Comparison of ENCODE assay signal across 27 mouse cellular contexts in the genomic region with DNA sequence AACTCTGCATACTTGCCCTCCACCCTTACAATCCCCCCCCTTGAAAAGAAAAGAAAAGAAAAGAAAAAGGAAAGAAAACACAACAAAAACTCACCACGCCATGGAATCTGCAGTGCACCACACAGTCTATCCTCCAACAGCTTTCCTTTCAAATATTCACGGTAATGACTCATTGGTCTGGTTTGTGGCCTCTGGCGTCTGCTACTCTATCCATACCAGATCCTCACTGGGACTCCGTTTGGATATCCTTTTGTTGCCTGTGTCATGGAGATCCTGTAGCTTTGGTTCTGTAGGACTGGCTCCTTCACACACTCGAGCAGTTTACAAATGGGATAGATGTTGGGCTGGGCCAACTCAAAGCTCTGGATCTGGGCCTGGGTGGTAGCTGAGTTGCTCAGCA.
A peak's percentile ranks its signal among the peaks of the same experiment; 100 is the strongest.
DNase-seq lines count a peak whose midpoint lies in the region; ATAC-seq and TF ChIP-seq lines count a peak whose summit lies in the region.
"Had no signal": no experiment of that assay in that cellular context is flagged by ENCODE, and none has a peak within 500 bp of the region (broad histone marks: within the 10 kb centered on the region; RNA-seq: fewer than 3 reads in every experiment).

No protein-coding gene starts in this region.

- no peak overlapping the region for H3K9ac ChIP-seq in embryonic facial prominence, embryonic 15.5 days
- H3K9ac ChIP-seq: embryonic facial prominence, embryonic 13.5 days; forebrain, embryonic 13.5 days; forebrain, embryonic 15.5 days; forebrain, postnatal 0 days had no signal

- H3K79me2 ChIP-seq in myocyte (ENCODE audit: control insufficient read depth, insufficient read depth), result no peaks in the 10 kb centered on the region

- no peak for DNase-seq in embryonic facial prominence, embryonic 10.5 days (ENCODE audit: low spot score)
- DNase-seq in Muller cell, postnatal 12 days (ENCODE audit: inconsistent ontology term), result peak; percentile 69
- no peak for DNase-seq in adrenal gland, adult 18-20 months (ENCODE audit: low spot score in 2 of 2)
- DNase-seq in right cerebral cortex, postnatal 36 days (ENCODE audit: low spot score in 2 of 2), result no peak
- DNase-seq in cerebellum, adult 18-20 months, result no peak
- DNase-seq: adrenal gland, adult 2 months; adrenal gland, postnatal 10 days; adrenal gland, postnatal 25 days; B cell, adult 2 months; cerebellum, adult 11 months; cerebellum, adult 2 months; cerebellum, adult 9-10 months; cerebellum, postnatal 10 days; cerebellum, postnatal 25 days; forebrain, postnatal 0 days had no signal

- TF ChIP-seq POLR2A in embryonic fibroblast, embryonic 13.5 days (IDR thresholded peaks at IDR 0.05; ENCODE audit: low read depth, low read length), result no peak
- no peak for TF ChIP-seq POLR2A in myocyte (IDR thresholded peaks at IDR 0.05; ENCODE audit: insufficient read length, low read depth)

- WGBS in embryonic facial prominence, embryonic 15.5 days, result 77% methylated on average over 5 of the region's 5 CpGs
- 82% methylated on average over 5 of the region's 5 CpGs for WGBS in embryonic facial prominence, embryonic 10.5 days

- H3K4me1 ChIP-seq in embryonic facial prominence, embryonic 15.5 days, result no peaks in the 10 kb centered on the region
- H3K4me1 ChIP-seq in embryonic facial prominence, embryonic 10.5 days, result no peaks in the 10 kb centered on the region
- H3K4me1 ChIP-seq in embryonic fibroblast, embryonic 13.5 days (ENCODE audit: control insufficient read depth, insufficient read depth, low read length), result peaks cover 4% of the 10 kb centered on the region; the same call in 1 of the 2 replicates
- H3K4me1 ChIP-seq: embryonic facial prominence, embryonic 13.5 days; forebrain, embryonic 13.5 days; forebrain, embryonic 15.5 days had no signal

- TF ChIP-seq CTCF in embryonic fibroblast, embryonic 13.5 days (IDR thresholded peaks at IDR 0.05; ENCODE audit: borderline replicate concordance, insufficient read depth, low read length), result no peak

- H3K9me3 ChIP-seq in embryonic facial prominence, embryonic 15.5 days (replicated peaks), result no peaks in the 10 kb centered on the region
- H3K9me3 ChIP-seq in embryonic facial prominence, embryonic 10.5 days, result no peaks in the 10 kb centered on the region
- H3K9me3 ChIP-seq: embryonic facial prominence, embryonic 13.5 days; forebrain, embryonic 13.5 days; forebrain, embryonic 15.5 days had no signal

- no peak overlapping the region for H3K4me3 ChIP-seq in embryonic facial prominence, embryonic 15.5 days (replicated peaks)
- H3K4me3 ChIP-seq in embryonic facial prominence, embryonic 10.5 days, result no peak overlapping the region
- H3K4me3 ChIP-seq in embryonic fibroblast, embryonic 13.5 days (ENCODE audit: insufficient read depth, low read length), result no peak overlapping the region
- no peak overlapping the region for H3K4me3 ChIP-seq in myocyte
- H3K4me3 ChIP-seq: embryonic facial prominence, embryonic 13.5 days; erythroblast, embryonic 14.5 days; forebrain, embryonic 13.5 days; forebrain, embryonic 15.5 days had no signal

- peak; percentile 39; the same call in 1 of the 2 replicates for ATAC-seq in embryonic facial prominence, embryonic 15.5 days (ENCODE audit: insufficient number of reproducible peaks, low FRiP score, low TSS enrichment, low read depth)
- ATAC-seq: activated CD4-positive, CD25-positive, alpha-beta regulatory T cell, adult 4 months; CD4-positive, CD25-positive, alpha-beta regulatory T cell, adult 4 months; forebrain, postnatal 0 days; Patski had no signal

- no peak overlapping the region for H3ac ChIP-seq in myocyte (ENCODE audit: control insufficient read depth, insufficient read length)

- H3K4me2 ChIP-seq in embryonic facial prominence, embryonic 15.5 days (replicated peaks), result no peak overlapping the region
- H3K4me2 ChIP-seq in myocyte (ENCODE audit: low read depth), result peak overlapping the region; percentile 42
- H3K4me2 ChIP-seq: embryonic facial prominence, embryonic 13.5 days; forebrain, embryonic 13.5 days; forebrain, embryonic 15.5 days had no signal

- no peak overlapping the region for H3K27ac ChIP-seq in embryonic facial prominence, embryonic 15.5 days (replicated peaks)
- H3K27ac ChIP-seq in embryonic facial prominence, embryonic 10.5 days (replicated peaks), result no peak overlapping the region
- peak overlapping the region; percentile 77 for H3K27ac ChIP-seq in embryonic fibroblast, embryonic 13.5 days (ENCODE audit: insufficient read depth, low read length)
- H3K27ac ChIP-seq: embryonic facial prominence, embryonic 13.5 days; forebrain, embryonic 13.5 days; forebrain, embryonic 15.5 days had no signal

- no peaks in the 10 kb centered on the region for H3K27me3 ChIP-seq in embryonic facial prominence, embryonic 15.5 days
- H3K27me3 ChIP-seq in embryonic facial prominence, embryonic 10.5 days (replicated peaks; ENCODE audit: low read depth, poor library complexity, severe bottlenecking), result no peaks in the 10 kb centered on the region
- H3K27me3 ChIP-seq in myocyte (ENCODE audit: control insufficient read depth, insufficient read depth, insufficient read length), result no peaks in the 10 kb centered on the region
- H3K27me3 ChIP-seq: CH12.LX; embryonic facial prominence, embryonic 13.5 days; forebrain, embryonic 13.5 days; forebrain, embryonic 15.5 days; Patski had no signal

- H3K36me3 ChIP-seq in embryonic facial prominence, embryonic 15.5 days, result no peaks in the 10 kb centered on the region
- H3K36me3 ChIP-seq in embryonic facial prominence, embryonic 10.5 days (replicated peaks), result no peaks in the 10 kb centered on the region
- no peaks in the 10 kb centered on the region for H3K36me3 ChIP-seq in myocyte (ENCODE audit: control insufficient read depth, insufficient read depth)
- H3K36me3 ChIP-seq: embryonic facial prominence, embryonic 13.5 days; forebrain, embryonic 15.5 days; G1E had no signal

TF ChIP-seq in myocyte, 11 proteins besides CTCF, POLR2A, EP300 and RAD21:
- no peak for TF ChIP-seq MYOG (IDR thresholded peaks at IDR 0.05; ENCODE audit: control insufficient read depth in 1 of 3, insufficient read depth in 1 of 3, insufficient read length in 2 of 3, low read depth in 2 of 3)
- no peak for TF ChIP-seq MYOD1 (IDR thresholded peaks at IDR 0.05; ENCODE audit: control insufficient read depth in 1 of 3, insufficient read length in 2 of 3, low read depth in 2 of 3)
- no peak for TF ChIP-seq REST (IDR thresholded peaks at IDR 0.05; ENCODE audit: insufficient read depth, insufficient read length)
- no peak for TF ChIP-seq TCF3 (IDR thresholded peaks at IDR 0.05; ENCODE audit: insufficient read length, low read depth)
- TF ChIP-seq SRF (IDR thresholded peaks at IDR 0.05; ENCODE audit: control insufficient read depth, insufficient read length, low read depth), result no peak
- TF ChIP-seq TCF12 (IDR thresholded peaks at IDR 0.05; ENCODE audit: insufficient read depth, poor library complexity, severe bottlenecking), result no peak
- no peak for TF ChIP-seq POLR2AphosphoS2 (IDR thresholded peaks at IDR 0.05; ENCODE audit: insufficient read length, low read depth)
- TF ChIP-seq E2F4 (IDR thresholded peaks at IDR 0.05; ENCODE audit: insufficient read depth), result no peak
- TF ChIP-seq USF1 (IDR thresholded peaks at IDR 0.05; ENCODE audit: low read depth), result no peak
- TF ChIP-seq MAX (IDR thresholded peaks at IDR 0.05; ENCODE audit: low read depth), result no peak
- no peak for TF ChIP-seq CEBPB (IDR thresholded peaks at IDR 0.05; ENCODE audit: insufficient read depth, poor library complexity, severe bottlenecking)
